Mouse (Mus musculus): ENCODE measurements around the gene Mrc2. TPM values are rescaled to one million over a fixed set of nuclear protein-coding genes. Genes with fewer than 3 reads are reported as not detected.

Gene Mrc2
- polyA plus RNA-seq, 1 experiment from 2014 or later = 19.7 TPM

- H3K9me3 ChIP-seq = no peaks in the 10 kb centered on the region
- 71% methylated on average over 12 of the region's 12 CpGs for WGBS
- peaks cover 92% of the 10 kb centered on the region for H3K36me3 ChIP-seq
- H3K4me3 ChIP-seq = no peak overlapping the region
- DNase-seq (ENCODE audit: low spot score) = no peak
- peaks cover 29% of the 10 kb centered on the region for H3K4me1 ChIP-seq (replicated peaks)
- H3K27ac ChIP-seq = no peak overlapping the region
- no peaks in the 10 kb centered on the region for H3K27me3 ChIP-seq (ENCODE audit: insufficient read depth, poor library complexity, severe bottlenecking)
Measured at GRCm38 (mm10) chr11:105281763-105282459, 10.5 kb upstream of the Mrc2 start.

DNA sequence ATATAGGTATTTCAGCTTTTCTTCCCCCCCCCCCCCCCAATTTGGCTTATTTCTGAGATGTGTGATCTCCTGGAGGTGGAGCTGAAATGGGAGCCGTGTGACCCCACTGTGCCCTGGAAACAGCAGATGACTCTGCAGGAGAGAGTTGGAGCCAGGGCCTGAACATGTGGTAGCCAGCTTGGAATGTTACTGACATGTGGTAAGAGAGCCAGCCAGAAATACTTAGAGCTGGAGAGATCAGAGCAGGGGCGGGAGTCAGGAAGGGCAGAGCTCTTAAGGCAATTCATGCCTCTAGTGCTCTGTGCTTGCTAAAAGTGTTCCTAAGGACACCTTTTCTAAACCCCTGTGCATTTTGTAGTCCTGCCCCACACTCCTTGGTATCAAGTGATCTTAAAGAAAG lies 10.0 kb upstream of the Mrc2 start:
- Histone ChIP-seq H3K27me3 (ENCODE audit: insufficient read depth, poor library complexity, severe bottlenecking) (no peaks in the 10 kb centered on the region), H3K4me1 (replicated peaks) (peaks cover 29% of the 10 kb centered on the region), H3K9me3 (no peaks in the 10 kb centered on the region), H3K4me3 (no peak overlapping the region), H3K36me3 (peaks cover 92% of the 10 kb centered on the region), H3K27ac (no peak overlapping the region)
- peak; percentile 64 for DNase-seq (ENCODE audit: low spot score)
- WGBS = 72% methylated on average over 2 of the region's 2 CpGs

DNA sequence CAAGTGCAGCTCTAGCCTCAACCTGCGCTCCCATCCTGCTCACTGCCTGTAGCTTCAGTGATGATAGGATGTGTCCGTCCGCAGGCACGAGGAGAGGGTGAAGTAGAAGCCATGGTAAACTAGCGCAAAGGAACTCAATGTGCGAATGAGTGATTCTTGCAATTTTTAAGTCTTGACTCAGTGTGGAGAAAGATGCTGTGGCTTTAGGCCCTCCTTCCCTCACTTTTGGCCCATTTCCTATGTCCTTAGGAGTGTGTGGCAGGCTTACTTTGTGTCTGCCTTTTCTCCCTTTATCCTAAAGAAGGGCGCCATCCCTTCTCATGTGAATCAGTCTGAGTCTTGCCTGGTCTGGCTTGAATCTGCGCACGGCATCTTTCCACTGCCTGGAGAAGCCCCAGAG lies 9.4 kb upstream of the Mrc2 start:
- Histone ChIP-seq H3K4me3 (no peak overlapping the region), H3K4me1 (replicated peaks) (peaks cover 29% of the 10 kb centered on the region), H3K36me3 (peaks cover 91% of the 10 kb centered on the region), H3K27ac (no peak overlapping the region), H3K27me3 (ENCODE audit: insufficient read depth, poor library complexity, severe bottlenecking) (no peaks in the 10 kb centered on the region), H3K9me3 (no peaks in the 10 kb centered on the region)
- 87% methylated on average over 9 of the region's 9 CpGs for WGBS
- DNase-seq (ENCODE audit: low spot score) = no peak

GRCm38 (mm10) chr11:105285720-105286119 lies 6.7 kb upstream of the Mrc2 start:
- WGBS = 43% methylated on average over 3 of the region's 3 CpGs
- Histone ChIP-seq H3K4me3 (no peak overlapping the region), H3K27ac (peak overlapping the region; percentile 54; the same call in 1 of the 2 replicates), H3K27me3 (ENCODE audit: insufficient read depth, poor library complexity, severe bottlenecking) (no peaks in the 10 kb centered on the region), H3K9me3 (no peaks in the 10 kb centered on the region), H3K36me3 (peaks cover 82% of the 10 kb centered on the region), H3K4me1 (replicated peaks) (peaks cover 48% of the 10 kb centered on the region)
- DNase-seq (ENCODE audit: low spot score) = peak; percentile 69

GRCm38 (mm10) chr11:105289403-105289802 lies 3.0 kb upstream of the Mrc2 start:
- DNase-seq (ENCODE audit: low spot score) = no peak
- Histone ChIP-seq H3K9me3 (no peaks in the 10 kb centered on the region), H3K36me3 (peaks cover 47% of the 10 kb centered on the region), H3K27ac (peak overlapping the region; percentile 29; the same call in 1 of the 2 replicates), H3K27me3 (ENCODE audit: insufficient read depth, poor library complexity, severe bottlenecking) (no peaks in the 10 kb centered on the region), H3K4me1 (replicated peaks) (peaks cover 76% of the 10 kb centered on the region), H3K4me3 (no peak overlapping the region)
- 56% methylated on average over 3 of the region's 3 CpGs for WGBS

GRCm38 (mm10) chr11:105291681-105292123 lies 741 bp upstream of the Mrc2 start:
- no peaks in the 10 kb centered on the region for H3K27me3 ChIP-seq (ENCODE audit: insufficient read depth, poor library complexity, severe bottlenecking)
- no peak for DNase-seq (ENCODE audit: low spot score)
- 2% methylated on average over 10 of the region's 10 CpGs for WGBS
- peak overlapping the region; percentile 93 for H3K27ac ChIP-seq
- peak overlapping the region; percentile 77 for H3K4me3 ChIP-seq
- peaks cover 70% of the 10 kb centered on the region for H3K4me1 ChIP-seq (replicated peaks)
- H3K36me3 ChIP-seq = peaks cover 30% of the 10 kb centered on the region
- H3K9me3 ChIP-seq = no peaks in the 10 kb centered on the region

GRCm38 (mm10) chr11:105293101-105293581 lies 698 bp downstream of the Mrc2 start:
- peak overlapping the region; percentile 77 for H3K4me3 ChIP-seq
- DNase-seq (ENCODE audit: low spot score) = peak; percentile 83
- H3K9me3 ChIP-seq = no peaks in the 10 kb centered on the region
- peak overlapping the region; percentile 93 for H3K27ac ChIP-seq
- H3K36me3 ChIP-seq = peaks cover 31% of the 10 kb centered on the region
- no peaks in the 10 kb centered on the region for H3K27me3 ChIP-seq (ENCODE audit: insufficient read depth, poor library complexity, severe bottlenecking)
- WGBS = 0% methylated on average over 26 of the region's 26 CpGs
- peaks cover 70% of the 10 kb centered on the region for H3K4me1 ChIP-seq (replicated peaks)

GRCm38 (mm10) chr11:105293901-105294494 lies 1.6 kb downstream of the Mrc2 start:
- DNase-seq (ENCODE audit: low spot score) = no peak
- Histone ChIP-seq H3K27me3 (ENCODE audit: insufficient read depth, poor library complexity, severe bottlenecking) (no peaks in the 10 kb centered on the region), H3K4me1 (replicated peaks) (peaks cover 68% of the 10 kb centered on the region), H3K4me3 (peak overlapping the region; percentile 77), H3K36me3 (peaks cover 33% of the 10 kb centered on the region), H3K9me3 (no peaks in the 10 kb centered on the region), H3K27ac (peak overlapping the region; percentile 93)
- WGBS = under 1% methylated on average over 9 of the region's 9 CpGs

DNA sequence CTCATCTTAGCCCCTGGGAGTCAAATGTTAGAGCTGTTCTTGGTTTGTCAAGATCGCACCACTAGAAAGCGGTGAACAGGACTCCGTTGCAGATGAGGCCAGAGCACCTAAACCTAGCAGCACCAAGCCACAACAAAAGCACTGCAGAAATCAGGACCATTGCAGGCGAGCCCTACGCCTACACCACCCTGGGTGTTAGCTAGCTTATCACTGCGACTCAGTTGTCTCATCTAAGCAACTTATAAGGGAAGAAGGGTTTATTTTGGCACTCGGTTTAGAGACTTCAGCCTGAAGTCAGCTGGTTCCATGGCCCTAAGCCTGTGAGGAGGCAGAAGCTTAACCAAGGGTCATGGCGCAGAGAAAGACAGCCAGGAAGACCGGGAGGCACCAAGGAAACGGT lies 3.6 kb downstream of the Mrc2 start:
- Histone ChIP-seq H3K27me3 (ENCODE audit: insufficient read depth, poor library complexity, severe bottlenecking) (no peaks in the 10 kb centered on the region), H3K9me3 (no peaks in the 10 kb centered on the region), H3K36me3 (peaks cover 48% of the 10 kb centered on the region), H3K4me1 (replicated peaks) (peaks cover 52% of the 10 kb centered on the region), H3K4me3 (no peak overlapping the region), H3K27ac (no peak overlapping the region)
- DNase-seq (ENCODE audit: low spot score) = no peak
- 91% methylated on average over 10 of the region's 10 CpGs for WGBS

DNA sequence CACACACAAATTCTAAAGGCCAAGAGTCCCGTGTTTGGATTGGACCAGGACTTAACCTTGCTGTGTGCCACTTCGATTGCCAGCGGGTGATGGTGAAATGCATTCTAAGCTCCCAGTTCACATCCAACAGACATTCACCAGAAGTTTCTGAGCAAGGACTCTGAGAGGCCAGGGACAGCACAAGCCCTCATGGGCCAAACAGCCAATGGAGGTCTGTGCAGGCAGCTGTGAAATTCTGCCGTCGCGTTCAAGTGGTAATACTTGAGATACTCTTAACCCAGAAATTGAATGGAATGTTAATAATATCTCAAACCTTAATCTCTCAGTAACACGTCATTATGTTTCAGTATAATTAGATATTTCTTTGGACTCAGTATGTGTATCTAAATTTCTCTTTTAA lies 17.8 kb downstream of the Mrc2 start:
- H3K4me3 ChIP-seq = no peak overlapping the region
- H3K9me3 ChIP-seq = no peaks in the 10 kb centered on the region
- no peak for DNase-seq (ENCODE audit: low spot score)
- peaks cover 49% of the 10 kb centered on the region for H3K4me1 ChIP-seq (replicated peaks)
- no peaks in the 10 kb centered on the region for H3K27me3 ChIP-seq (ENCODE audit: insufficient read depth, poor library complexity, severe bottlenecking)
- H3K27ac ChIP-seq = no peak overlapping the region
- H3K36me3 ChIP-seq = peaks cover 18% of the 10 kb centered on the region
- WGBS = 93% methylated on average over 7 of the region's 7 CpGs

DNA sequence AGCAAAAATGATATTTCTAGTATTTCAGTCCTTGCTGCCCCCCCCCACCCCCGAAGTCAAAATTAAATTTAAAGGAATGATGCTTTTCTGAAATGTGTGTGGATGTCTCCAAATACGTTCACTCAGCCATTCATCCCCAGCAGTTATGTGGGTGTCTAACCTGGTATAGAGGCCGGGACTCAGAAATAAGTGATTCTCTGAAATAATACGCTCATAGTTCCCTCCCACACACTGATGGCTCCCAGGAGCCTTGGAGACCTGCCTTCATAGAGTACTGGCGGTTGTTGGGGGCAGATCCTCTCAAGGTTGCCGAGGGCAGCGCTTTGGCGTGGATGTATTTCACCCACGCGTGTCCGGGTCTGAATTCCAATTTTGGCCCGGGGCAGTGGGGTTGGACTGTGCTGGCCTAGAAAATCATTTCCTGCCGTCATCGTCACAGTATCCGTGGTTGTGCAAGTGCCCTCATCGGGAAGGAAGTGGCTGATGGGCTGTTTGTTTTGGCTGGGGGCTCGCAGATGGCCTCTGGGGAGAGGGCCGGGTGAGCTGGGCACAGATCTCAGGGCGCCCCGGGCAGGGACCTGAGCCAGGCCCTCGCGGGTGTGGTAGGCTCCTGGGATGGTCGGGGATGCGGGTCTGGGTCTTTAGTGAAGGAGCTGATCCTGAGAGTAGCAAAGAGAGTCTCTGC lies 19.0 kb downstream of the Mrc2 start:
- Histone ChIP-seq H3K27me3 (ENCODE audit: insufficient read depth, poor library complexity, severe bottlenecking) (no peaks in the 10 kb centered on the region), H3K4me3 (no peak overlapping the region), H3K36me3 (peaks cover 5% of the 10 kb centered on the region; the same call in 1 of the 2 replicates), H3K27ac (peak overlapping the region; percentile 80), H3K9me3 (no peaks in the 10 kb centered on the region), H3K4me1 (replicated peaks) (peaks cover 60% of the 10 kb centered on the region)
- 67% methylated on average over 24 of the region's 24 CpGs for WGBS
- no peak for DNase-seq (ENCODE audit: low spot score)

DNA sequence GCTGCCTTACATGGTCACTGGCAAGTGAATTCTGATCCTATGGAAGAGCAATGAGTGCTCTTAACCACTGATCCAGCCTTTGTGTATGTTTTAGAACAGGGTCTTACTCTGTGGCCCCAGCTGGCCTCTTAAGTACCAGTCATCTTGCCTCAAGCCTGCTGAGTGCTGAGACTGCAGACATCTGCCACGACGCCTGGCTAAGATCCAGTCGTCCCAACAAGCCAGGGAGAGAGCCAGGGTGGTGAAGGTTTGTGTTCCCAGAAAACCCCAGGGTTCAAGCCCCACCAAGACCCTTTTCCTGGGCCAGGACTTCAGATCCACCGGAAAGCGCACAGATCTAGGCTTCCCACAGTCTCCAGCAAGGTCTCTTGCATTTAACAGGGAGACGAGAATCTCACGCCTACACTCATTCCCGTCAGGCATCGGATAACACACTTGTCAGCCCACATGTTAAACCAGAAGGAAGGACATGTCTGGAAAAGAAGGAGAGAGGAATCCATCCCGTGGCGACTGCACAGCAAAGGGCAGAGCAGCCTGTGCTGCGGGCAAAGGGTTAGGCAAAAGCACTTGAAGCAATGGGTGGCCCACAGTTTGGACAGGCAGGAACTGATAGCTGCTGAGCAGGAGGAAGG lies 20.0 kb downstream of the Mrc2 start:
- WGBS = 56% methylated on average over 12 of the region's 12 CpGs
- Histone ChIP-seq H3K27me3 (ENCODE audit: insufficient read depth, poor library complexity, severe bottlenecking) (no peaks in the 10 kb centered on the region), H3K4me3 (no peak overlapping the region; the same call in 1 of the 2 replicates), H3K4me1 (replicated peaks) (peaks cover 60% of the 10 kb centered on the region), H3K27ac (peak overlapping the region; percentile 80), H3K36me3 (no peaks in the 10 kb centered on the region), H3K9me3 (no peaks in the 10 kb centered on the region)
- peak; percentile 43 for DNase-seq (ENCODE audit: low spot score)
